Mouse (Mus musculus): ENCODE results near the gene Hs6st3.

- TF ChIP-seq CTCF (IDR thresholded peaks at IDR 0.05; ENCODE audit: low read depth) (no peak), EP300 (IDR thresholded peaks at IDR 0.05; ENCODE audit: low read depth) (no peak)
Measured at GRCm38 (mm10) chr14:119464883-119465282, 326.7 kb downstream of the Hs6st3 start.
